Mouse (Mus musculus): ENCODE results near the gene Cyp2d11.

- no peak for TF ChIP-seq GATA1 (IDR thresholded peaks at IDR 0.05; ENCODE audit: low read length)
- TF ChIP-seq TAL1 (IDR thresholded peaks at IDR 0.05; ENCODE audit: low read length) = no peak
Measured at GRCm38 (mm10) chr15:82343368-82344287, 50.2 kb downstream of the Cyp2d11 start.
